Mouse (Mus musculus): ENCODE measurements around the gene Ccdc30. TPM values are rescaled to one million over a fixed set of nuclear protein-coding genes. Genes with fewer than 3 reads are reported as not detected.

Gene Ccdc30
- total and polyA plus RNA-seq, 3 experiments = 0.60 TPM; not detected in 2

GRCm38 (mm10) chr4:119389184-119389583 lies 26.1 kb downstream of the Ccdc30 start:
- no peak for DNase-seq (ENCODE audit: low spot score)

GRCm38 (mm10) chr4:119381471-119382190 lies 33.7 kb downstream of the Ccdc30 start:
- TF ChIP-seq TAL1 (conservative IDR thresholded peaks at IDR 0.05; ENCODE audit: low read depth, low read length) (no peak), POLR2AphosphoS5 (IDR thresholded peaks at IDR 0.05; ENCODE audit: insufficient replicate concordance, low read depth, low read length) (no peak), CTCF (IDR thresholded peaks at IDR 0.05; ENCODE audit: low read depth, low read length) (no peak), GATA2 (IDR thresholded peaks at IDR 0.05; ENCODE audit: borderline replicate concordance, low read depth, low read length) (no peak), GATA1 (IDR thresholded peaks at IDR 0.05; ENCODE audit: borderline replicate concordance, low read length) (no peak)
- DNase-seq (ENCODE audit: low spot score) (no peak), ATAC-seq (ENCODE audit: extremely low read depth, insufficient number of reproducible peaks, low FRiP score, poor library complexity, severe bottlenecking) (no peak)

More at GRCm38 (mm10) chr4:119389184-119389583, 26.1 kb downstream of the Ccdc30 start:
- H3K27me3 ChIP-seq (ENCODE audit: insufficient read depth, low read length) = peaks cover 17% of the 10 kb centered on the region
- no peaks in the 10 kb centered on the region for H3K9me3 ChIP-seq (replicated peaks)
- H3K4me3 ChIP-seq (ENCODE audit: low read depth, low read length) = no peak overlapping the region
- H3K4me1 ChIP-seq (ENCODE audit: insufficient read depth, low read depth, low read length) = no peaks in the 10 kb centered on the region
- H3K36me3 ChIP-seq (replicated peaks) = no peaks in the 10 kb centered on the region
- ATAC-seq (ENCODE audit: extremely low read depth, insufficient number of reproducible peaks, low FRiP score, poor library complexity, severe bottlenecking) = no peak
- no peak for TF ChIP-seq GATA1 (IDR thresholded peaks at IDR 0.05; ENCODE audit: borderline replicate concordance, low read length)
- TF ChIP-seq CTCF (IDR thresholded peaks at IDR 0.05; ENCODE audit: low read depth, low read length) = no peak
- TF ChIP-seq POLR2AphosphoS5 (IDR thresholded peaks at IDR 0.05; ENCODE audit: insufficient replicate concordance, low read depth, low read length) = no peak
- TF ChIP-seq GATA2 (IDR thresholded peaks at IDR 0.05; ENCODE audit: borderline replicate concordance, low read depth, low read length) = no peak
- no peak for TF ChIP-seq TAL1 (conservative IDR thresholded peaks at IDR 0.05; ENCODE audit: low read depth, low read length)

DNA sequence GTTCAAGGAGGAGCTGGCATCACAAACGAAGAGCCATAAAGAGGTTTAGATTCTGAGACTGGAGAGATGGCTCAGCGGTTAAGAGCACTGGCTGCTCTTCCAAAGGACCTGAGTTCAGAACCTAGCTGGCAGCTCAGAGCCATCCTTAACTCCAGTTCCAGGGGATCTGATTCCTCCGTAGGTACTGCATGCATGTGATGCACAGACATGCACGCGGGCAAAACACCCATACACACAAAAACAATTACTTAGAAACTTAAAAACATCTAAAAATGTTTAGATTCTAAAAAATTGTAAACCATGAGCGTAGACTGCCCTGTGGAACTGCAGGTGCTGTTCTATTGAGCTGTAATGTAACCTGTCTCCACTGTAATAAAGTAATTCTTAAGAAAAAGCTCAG lies 45.9 kb downstream of the Ccdc30 start:
- TF ChIP-seq CTCF (IDR thresholded peaks at IDR 0.05; ENCODE audit: low read depth, low read length) (peak; percentile 8; the same call in 1 of the 2 replicates), TAL1 (conservative IDR thresholded peaks at IDR 0.05; ENCODE audit: low read depth, low read length) (no peak)
- Histone ChIP-seq H3K4me1 (ENCODE audit: insufficient read depth, low read depth, low read length) (no peaks in the 10 kb centered on the region), H3K4me3 (ENCODE audit: low read depth, low read length) (no peak overlapping the region), H3K36me3 (replicated peaks) (no peaks in the 10 kb centered on the region), H3K27me3 (ENCODE audit: insufficient read depth, low read length) (peaks cover 5% of the 10 kb centered on the region; the same call in 1 of the 2 replicates), H3K9me3 (replicated peaks) (no peaks in the 10 kb centered on the region)
- ATAC-seq (ENCODE audit: extremely low read depth, insufficient number of reproducible peaks, low FRiP score, poor library complexity, severe bottlenecking) = no peak
- no peak for DNase-seq (ENCODE audit: low spot score)

More at GRCm38 (mm10) chr4:119381471-119382190, 33.7 kb downstream of the Ccdc30 start:
- Histone ChIP-seq H3K36me3 (replicated peaks) (no peaks in the 10 kb centered on the region), H3K4me1 (ENCODE audit: insufficient read depth, low read depth, low read length) (no peaks in the 10 kb centered on the region), H3K27me3 (ENCODE audit: insufficient read depth, low read length) (peaks cover 19% of the 10 kb centered on the region), H3K9me3 (replicated peaks) (no peaks in the 10 kb centered on the region), H3K4me3 (ENCODE audit: low read depth, low read length) (no peak overlapping the region)

GRCm38 (mm10) chr4:119366758-119367526 lies 48.4 kb downstream of the Ccdc30 start:
- no peak for TF ChIP-seq POLR2AphosphoS5 (IDR thresholded peaks at IDR 0.05; ENCODE audit: insufficient replicate concordance, low read depth, low read length)
- no peak for TF ChIP-seq GATA2 (IDR thresholded peaks at IDR 0.05; ENCODE audit: borderline replicate concordance, low read depth, low read length)
- no peak for TF ChIP-seq GATA1 (IDR thresholded peaks at IDR 0.05; ENCODE audit: borderline replicate concordance, low read length)
- no peak for TF ChIP-seq TAL1 (conservative IDR thresholded peaks at IDR 0.05; ENCODE audit: low read depth, low read length)
- no peak for TF ChIP-seq CTCF (IDR thresholded peaks at IDR 0.05; ENCODE audit: low read depth, low read length)
- Histone ChIP-seq H3K36me3 (replicated peaks) (no peaks in the 10 kb centered on the region), H3K27me3 (ENCODE audit: insufficient read depth, low read length) (peaks cover 5% of the 10 kb centered on the region; the same call in 1 of the 2 replicates), H3K4me1 (ENCODE audit: insufficient read depth, low read depth, low read length) (no peaks in the 10 kb centered on the region), H3K9me3 (replicated peaks) (no peaks in the 10 kb centered on the region), H3K4me3 (ENCODE audit: low read depth, low read length) (no peak overlapping the region)
- DNase-seq (ENCODE audit: low spot score) (no peak), ATAC-seq (ENCODE audit: extremely low read depth, insufficient number of reproducible peaks, low FRiP score, poor library complexity, severe bottlenecking) (no peak)

DNA sequence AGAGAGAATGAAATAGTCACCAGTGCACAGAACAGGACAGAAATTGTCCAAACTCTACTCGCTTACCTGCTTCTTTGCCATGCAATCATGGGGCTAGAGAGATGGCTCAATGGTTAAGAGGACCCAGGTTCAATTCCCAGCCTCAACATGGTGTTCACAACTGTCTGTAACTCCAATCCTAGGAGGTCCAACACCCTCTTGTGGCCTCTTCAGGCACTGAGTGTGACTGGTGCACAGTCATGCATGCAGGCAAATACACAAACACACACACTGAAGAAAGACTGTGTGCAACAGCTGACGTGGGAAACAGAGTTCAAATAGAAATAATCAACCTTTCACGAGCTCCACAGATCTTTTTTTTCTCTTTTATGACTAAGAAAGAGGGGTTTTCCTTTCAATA lies 53.1 kb downstream of the Ccdc30 start:
- no peak for ATAC-seq (ENCODE audit: extremely low read depth, insufficient number of reproducible peaks, low FRiP score, poor library complexity, severe bottlenecking)
- H3K27me3 ChIP-seq (ENCODE audit: insufficient read depth, low read length) = no peaks in the 10 kb centered on the region
- no peak for TF ChIP-seq TAL1 (conservative IDR thresholded peaks at IDR 0.05; ENCODE audit: low read depth, low read length)
- no peak for TF ChIP-seq GATA2 (IDR thresholded peaks at IDR 0.05; ENCODE audit: borderline replicate concordance, low read depth, low read length)
- TF ChIP-seq CTCF (IDR thresholded peaks at IDR 0.05; ENCODE audit: low read depth, low read length) = no peak
- TF ChIP-seq POLR2AphosphoS5 (IDR thresholded peaks at IDR 0.05; ENCODE audit: insufficient replicate concordance, low read depth, low read length) = no peak
- TF ChIP-seq GATA1 (IDR thresholded peaks at IDR 0.05; ENCODE audit: borderline replicate concordance, low read length) = no peak
- no peaks in the 10 kb centered on the region for H3K9me3 ChIP-seq (replicated peaks)
- no peaks in the 10 kb centered on the region for H3K36me3 ChIP-seq (replicated peaks)
- DNase-seq (ENCODE audit: low spot score) = no peak
- H3K4me1 ChIP-seq (ENCODE audit: insufficient read depth, low read depth, low read length) = no peaks in the 10 kb centered on the region
- H3K4me3 ChIP-seq (ENCODE audit: low read depth, low read length) = no peak overlapping the region

DNA sequence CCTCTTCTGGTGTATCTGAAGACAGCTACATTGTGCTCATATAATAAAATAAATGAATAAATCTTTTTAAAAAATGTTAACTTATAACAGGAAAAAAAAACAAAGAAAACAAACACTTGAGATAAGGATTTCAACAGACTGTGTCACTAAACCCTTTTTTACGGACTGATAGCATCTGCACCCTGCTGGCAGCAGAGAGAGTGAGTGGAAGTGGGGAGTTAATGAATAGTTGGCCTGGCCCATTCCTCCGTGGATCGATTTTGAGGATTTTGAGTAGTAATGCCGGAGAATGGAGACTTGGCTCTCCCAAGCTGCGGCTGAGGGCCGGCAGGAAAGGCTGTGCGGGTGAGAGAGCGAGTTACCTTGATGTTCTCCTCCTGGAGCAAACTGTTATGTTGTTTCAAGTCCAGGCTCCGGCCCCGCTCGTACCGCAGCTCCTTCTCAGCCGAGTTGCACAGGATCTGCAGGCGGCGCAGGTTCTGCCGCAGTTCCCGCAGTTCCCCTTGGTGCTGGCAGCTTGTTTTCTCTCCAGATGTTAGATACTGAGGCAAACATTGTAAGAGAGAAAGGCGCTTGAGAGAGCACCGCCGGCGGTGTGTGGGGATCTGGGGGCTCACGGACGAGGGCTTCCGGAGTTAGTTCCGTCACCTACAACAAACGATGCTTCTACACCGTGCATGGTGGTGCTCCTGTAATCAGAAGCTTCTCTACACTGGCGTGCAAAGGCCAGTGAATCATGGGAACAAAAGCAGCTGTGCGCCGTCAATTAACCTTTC lies 55.9 kb downstream of the Ccdc30 start:
- H3K4me1 ChIP-seq (ENCODE audit: insufficient read depth, low read depth, low read length) = no peaks in the 10 kb centered on the region
- no peak for DNase-seq (ENCODE audit: low spot score)
- ATAC-seq (ENCODE audit: extremely low read depth, insufficient number of reproducible peaks, low FRiP score, poor library complexity, severe bottlenecking) = no peak
- TF ChIP-seq POLR2AphosphoS5 (IDR thresholded peaks at IDR 0.05; ENCODE audit: insufficient replicate concordance, low read depth, low read length) (no peak), GATA2 (IDR thresholded peaks at IDR 0.05; ENCODE audit: borderline replicate concordance, low read depth, low read length) (no peak), TAL1 (conservative IDR thresholded peaks at IDR 0.05; ENCODE audit: low read depth, low read length) (no peak), CTCF (IDR thresholded peaks at IDR 0.05; ENCODE audit: low read depth, low read length) (no peak), GATA1 (IDR thresholded peaks at IDR 0.05; ENCODE audit: borderline replicate concordance, low read length) (no peak)
- no peaks in the 10 kb centered on the region for H3K36me3 ChIP-seq (replicated peaks)
- H3K9me3 ChIP-seq (replicated peaks) = no peaks in the 10 kb centered on the region
- no peaks in the 10 kb centered on the region for H3K27me3 ChIP-seq (ENCODE audit: insufficient read depth, low read length)
- H3K4me3 ChIP-seq (ENCODE audit: low read depth, low read length) = no peak overlapping the region
